Mouse (Mus musculus): ENCODE data around the gene Lrp5. TPM values are rescaled to one million over a fixed set of nuclear protein-coding genes. Genes with fewer than 3 reads are reported as not detected.

The Lrp5 gene
- polyA plus RNA-seq, 1 experiment: 40.2 TPM

DNA sequence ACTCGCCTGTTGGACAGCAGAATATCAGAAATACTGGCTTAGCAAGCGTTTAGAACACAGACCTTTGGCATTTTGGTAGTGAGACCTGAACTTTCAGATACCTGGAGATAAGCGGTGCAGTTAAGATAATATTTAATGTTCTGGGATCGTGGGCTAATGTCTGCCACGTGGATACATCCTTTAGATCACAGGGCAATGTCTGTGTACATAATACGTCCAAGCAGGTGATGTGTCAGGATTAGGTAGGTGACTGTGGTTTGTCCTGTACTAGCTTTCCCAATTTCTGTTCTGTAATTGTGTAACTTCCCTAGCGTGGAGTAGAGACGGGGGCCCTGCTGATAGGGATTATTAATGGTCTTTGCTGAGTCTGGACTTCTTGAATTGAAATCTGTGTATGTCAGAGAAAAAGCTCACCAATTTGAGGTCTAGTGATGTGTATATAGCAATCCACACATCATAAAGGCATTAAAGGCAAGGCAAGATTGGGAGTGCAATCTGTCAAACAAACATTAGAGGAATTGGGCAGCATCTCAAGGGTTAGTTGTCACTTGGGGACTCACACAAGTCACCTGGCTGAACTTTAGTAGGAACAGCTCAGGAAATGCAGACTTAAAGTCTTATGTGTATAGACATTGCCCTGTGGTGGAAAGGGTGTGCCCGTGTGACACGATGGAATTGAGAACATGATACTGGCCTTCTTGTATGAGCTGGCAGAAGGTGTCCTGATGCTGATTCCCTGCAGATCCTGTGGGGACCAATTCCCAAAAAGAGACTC, 22.8 kb upstream of the Lrp5 start:
- H3K27ac ChIP-seq (ENCODE audit: insufficient read depth, low read length): no peak overlapping the region

GRCm38 (mm10) chr19:3708078-3709012, 22.0 kb upstream of the Lrp5 start, which contains the start of gene 1810055G02Rik:
Gene 1810055G02Rik, plus strand, starts transcription at chr19:3708293.
- Histone ChIP-seq H3K9me3 (replicated peaks; ENCODE audit: control insufficient read depth, insufficient read depth, low read length, poor library complexity, severe bottlenecking) (no peaks in the 10 kb centered on the region), H3K4me3 (ENCODE audit: low read depth, low read length) (peak within 1 kb of the TSS; percentile 90), H3K36me3 (ENCODE audit: control insufficient read depth, insufficient read depth, low read length, poor library complexity, severe bottlenecking) (no peaks in the 10 kb centered on the region), H3K9ac (ENCODE audit: low read depth, poor library complexity, severe bottlenecking) (peak within 1 kb of the TSS; percentile 69), H3K27me3 (ENCODE audit: control insufficient read depth, insufficient read depth, low read length, poor library complexity, severe bottlenecking) (no peaks in the 10 kb centered on the region), H3K4me1 (ENCODE audit: control insufficient read depth, insufficient read depth, low read length) (peaks cover 2% of the 10 kb centered on the region), H3K27ac (ENCODE audit: insufficient read depth, low read length) (peak within 1 kb of the TSS; percentile 56)
- no peak for TF ChIP-seq POLR2A (IDR thresholded peaks at IDR 0.05; ENCODE audit: insufficient read depth, low read length)
- TF ChIP-seq CTCF (IDR thresholded peaks at IDR 0.05; ENCODE audit: low read depth, low read length): no peak
- TF ChIP-seq EP300 (IDR thresholded peaks at IDR 0.05; ENCODE audit: insufficient read depth, low read depth, low read length): no peak; the same call in 1 of the 2 replicates

More for the DNA sequence above, 22.8 kb upstream of the Lrp5 start:
- H3K9ac ChIP-seq (ENCODE audit: low read depth, poor library complexity, severe bottlenecking): peak overlapping the region; percentile 69
- H3K27me3 ChIP-seq (ENCODE audit: control insufficient read depth, insufficient read depth, low read length, poor library complexity, severe bottlenecking): no peaks in the 10 kb centered on the region
- no peaks in the 10 kb centered on the region for H3K9me3 ChIP-seq (replicated peaks; ENCODE audit: control insufficient read depth, insufficient read depth, low read length, poor library complexity, severe bottlenecking)
- TF ChIP-seq POLR2A (IDR thresholded peaks at IDR 0.05; ENCODE audit: insufficient read depth, low read length) (no peak), CTCF (IDR thresholded peaks at IDR 0.05; ENCODE audit: low read depth, low read length) (no peak), EP300 (IDR thresholded peaks at IDR 0.05; ENCODE audit: insufficient read depth, low read depth, low read length) (no peak)
- peaks cover 2% of the 10 kb centered on the region for H3K4me1 ChIP-seq (ENCODE audit: control insufficient read depth, insufficient read depth, low read length)
- no peak overlapping the region; the same call in 1 of the 2 replicates for H3K4me3 ChIP-seq (ENCODE audit: low read depth, low read length)
- H3K36me3 ChIP-seq (ENCODE audit: control insufficient read depth, insufficient read depth, low read length, poor library complexity, severe bottlenecking): no peaks in the 10 kb centered on the region

GRCm38 (mm10) chr19:3707553-3707952, 21.2 kb upstream of the Lrp5 start:
- no peaks in the 10 kb centered on the region for H3K9me3 ChIP-seq (replicated peaks; ENCODE audit: control insufficient read depth, insufficient read depth, low read length, poor library complexity, severe bottlenecking)
- peak overlapping the region; percentile 52 for H3K9ac ChIP-seq (ENCODE audit: low read depth, poor library complexity, severe bottlenecking)
- H3K27ac ChIP-seq (ENCODE audit: insufficient read depth, low read length): peak overlapping the region; percentile 56
- peaks cover 2% of the 10 kb centered on the region for H3K4me1 ChIP-seq (ENCODE audit: control insufficient read depth, insufficient read depth, low read length)
- peak overlapping the region; percentile 80 for H3K4me3 ChIP-seq (ENCODE audit: low read depth, low read length)
- H3K36me3 ChIP-seq (ENCODE audit: control insufficient read depth, insufficient read depth, low read length, poor library complexity, severe bottlenecking): no peaks in the 10 kb centered on the region
- H3K27me3 ChIP-seq (ENCODE audit: control insufficient read depth, insufficient read depth, low read length, poor library complexity, severe bottlenecking): no peaks in the 10 kb centered on the region
- TF ChIP-seq EP300 (IDR thresholded peaks at IDR 0.05; ENCODE audit: insufficient read depth, low read depth, low read length) (no peak), POLR2A (IDR thresholded peaks at IDR 0.05; ENCODE audit: insufficient read depth, low read length) (no peak), CTCF (IDR thresholded peaks at IDR 0.05; ENCODE audit: low read depth, low read length) (no peak)

GRCm38 (mm10) chr19:3706258-3706657, 19.9 kb upstream of the Lrp5 start:
- TF ChIP-seq CTCF (IDR thresholded peaks at IDR 0.05; ENCODE audit: low read depth, low read length) (no peak), POLR2A (IDR thresholded peaks at IDR 0.05; ENCODE audit: insufficient read depth, low read length) (no peak), EP300 (IDR thresholded peaks at IDR 0.05; ENCODE audit: insufficient read depth, low read depth, low read length) (no peak)
- H3K27ac ChIP-seq (ENCODE audit: insufficient read depth, low read length): peak overlapping the region; percentile 65
- no peak overlapping the region for H3K4me3 ChIP-seq (ENCODE audit: low read depth, low read length)
- H3K9ac ChIP-seq (ENCODE audit: low read depth, poor library complexity, severe bottlenecking): no peak overlapping the region
- H3K4me1 ChIP-seq (ENCODE audit: control insufficient read depth, insufficient read depth, low read length): peaks cover 2% of the 10 kb centered on the region
- no peaks in the 10 kb centered on the region for H3K27me3 ChIP-seq (ENCODE audit: control insufficient read depth, insufficient read depth, low read length, poor library complexity, severe bottlenecking)
- no peaks in the 10 kb centered on the region for H3K36me3 ChIP-seq (ENCODE audit: control insufficient read depth, insufficient read depth, low read length, poor library complexity, severe bottlenecking)
- H3K9me3 ChIP-seq (replicated peaks; ENCODE audit: control insufficient read depth, insufficient read depth, low read length, poor library complexity, severe bottlenecking): no peaks in the 10 kb centered on the region

DNA sequence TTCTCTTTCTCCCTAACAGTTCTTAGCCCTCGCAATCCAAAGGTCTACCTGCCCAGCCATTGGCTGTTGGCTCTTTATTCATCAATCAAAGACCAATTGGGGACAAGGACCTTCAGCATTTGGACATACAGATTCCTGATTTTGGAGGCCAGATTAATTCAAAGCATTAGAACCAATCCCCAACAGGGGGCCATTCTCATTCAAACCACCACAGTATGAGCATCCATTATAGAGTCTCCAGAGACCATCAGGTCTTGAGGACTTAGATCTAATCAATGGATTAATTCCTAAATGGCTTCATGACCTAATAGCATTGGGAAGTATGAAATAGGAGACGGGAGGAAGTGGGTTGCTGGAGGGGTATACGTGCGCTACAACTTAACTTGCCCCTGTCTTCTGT, 16.1 kb upstream of the Lrp5 start:
- H3K27me3 ChIP-seq (ENCODE audit: control insufficient read depth, insufficient read depth, low read length, poor library complexity, severe bottlenecking): no peaks in the 10 kb centered on the region
- no peak overlapping the region for H3K4me3 ChIP-seq (ENCODE audit: low read depth, low read length)
- no peak overlapping the region for H3K27ac ChIP-seq (ENCODE audit: insufficient read depth, low read length)
- H3K36me3 ChIP-seq (ENCODE audit: control insufficient read depth, insufficient read depth, low read length, poor library complexity, severe bottlenecking): no peaks in the 10 kb centered on the region
- TF ChIP-seq EP300 (IDR thresholded peaks at IDR 0.05; ENCODE audit: insufficient read depth, low read depth, low read length): no peak
- TF ChIP-seq CTCF (IDR thresholded peaks at IDR 0.05; ENCODE audit: low read depth, low read length): no peak
- TF ChIP-seq POLR2A (IDR thresholded peaks at IDR 0.05; ENCODE audit: insufficient read depth, low read length): no peak
- H3K4me1 ChIP-seq (ENCODE audit: control insufficient read depth, insufficient read depth, low read length): peaks cover 2% of the 10 kb centered on the region
- H3K9ac ChIP-seq (ENCODE audit: low read depth, poor library complexity, severe bottlenecking): no peak overlapping the region
- no peaks in the 10 kb centered on the region for H3K9me3 ChIP-seq (replicated peaks; ENCODE audit: control insufficient read depth, insufficient read depth, low read length, poor library complexity, severe bottlenecking)

All from ES-Bruce4 (cell line).